Mouse (Mus musculus): Measurements from ENCODE around the gene Runx2. TPM values are rescaled to one million over a fixed set of nuclear protein-coding genes. Genes with fewer than 3 reads are reported as not detected.

The Runx2 gene
- total and polyA plus RNA-seq, 3 experiments: not detected

GRCm38 (mm10) chr17:44821940-44822339 is 7.3 kb upstream of the Runx2 start:
- TF ChIP-seq TAL1 (IDR thresholded peaks at IDR 0.05; ENCODE audit: low read length) (no peak), CHD1 (IDR thresholded peaks at IDR 0.05; ENCODE audit: low read depth, low read length) (no peak), ZC3H11A (IDR thresholded peaks at IDR 0.05; ENCODE audit: low read depth, low read length) (no peak), ZNF384 (IDR thresholded peaks at IDR 0.05; ENCODE audit: low read depth, low read length) (no peak), GABPA (IDR thresholded peaks at IDR 0.05; ENCODE audit: low read depth, low read length) (no peak), ELF1 (IDR thresholded peaks at IDR 0.05; ENCODE audit: low read depth, low read length) (no peak), POLR2AphosphoS5 (IDR thresholded peaks at IDR 0.05; ENCODE audit: borderline replicate concordance, low read depth, low read length) (no peak), MXI1 (IDR thresholded peaks at IDR 0.05; ENCODE audit: low read depth, low read length) (no peak), CHD2 (IDR thresholded peaks at IDR 0.05; ENCODE audit: low read length) (no peak), TBP (IDR thresholded peaks at IDR 0.05; ENCODE audit: low read depth, low read length) (no peak), MAX (IDR thresholded peaks at IDR 0.05; ENCODE audit: low read length) (no peak), KAT2A (conservative IDR thresholded peaks at IDR 0.05; ENCODE audit: low read depth, low read length) (no peak), POLR2A (IDR thresholded peaks at IDR 0.05; ENCODE audit: control insufficient read depth in 1 of 2, insufficient read depth in 1 of 2, low read depth in 1 of 2, low read length in 2 of 2, poor library complexity in 1 of 2) (no peak)
- H3K4me1 ChIP-seq (ENCODE audit: control insufficient read depth in 1 of 2, insufficient read depth in 2 of 2, low read length in 2 of 2): peaks cover 1 to 3% of the 10 kb centered on the region in 2 experiments; a peak in 2 of 4 replicates
- no peaks in the 10 kb centered on the region for H3K9me3 ChIP-seq (replicated peaks; ENCODE audit: insufficient read depth, low read length)
- H3K9ac ChIP-seq (ENCODE audit: control insufficient read depth, low read depth, low read length, poor library complexity, severe bottlenecking): no peak overlapping the region
- no peak overlapping the region for H3K27ac ChIP-seq (ENCODE audit: control insufficient read depth, low read depth, low read length)
- H3K79me2 ChIP-seq (ENCODE audit: control insufficient read depth, insufficient read depth, low read length, poor library complexity): no peaks in the 10 kb centered on the region
- DNase-seq (ENCODE audit: low read depth, low spot score): no peak
- peaks cover 0 to 8% of the 10 kb centered on the region in 2 experiments; a peak in 2 of 4 replicates for H3K36me3 ChIP-seq (ENCODE audit: control insufficient read depth in 1 of 2, insufficient read depth in 2 of 2, low read length in 2 of 2)
- H3K27me3 ChIP-seq (ENCODE audit: control insufficient read depth in 1 of 2, insufficient read depth in 2 of 2, low read length in 2 of 2): no peaks in the 10 kb centered on the region
- no peak overlapping the region for H3K4me3 ChIP-seq (ENCODE audit: control insufficient read depth in 1 of 2, insufficient read depth in 1 of 2, low read depth in 2 of 2, low read length in 2 of 2)

DNA sequence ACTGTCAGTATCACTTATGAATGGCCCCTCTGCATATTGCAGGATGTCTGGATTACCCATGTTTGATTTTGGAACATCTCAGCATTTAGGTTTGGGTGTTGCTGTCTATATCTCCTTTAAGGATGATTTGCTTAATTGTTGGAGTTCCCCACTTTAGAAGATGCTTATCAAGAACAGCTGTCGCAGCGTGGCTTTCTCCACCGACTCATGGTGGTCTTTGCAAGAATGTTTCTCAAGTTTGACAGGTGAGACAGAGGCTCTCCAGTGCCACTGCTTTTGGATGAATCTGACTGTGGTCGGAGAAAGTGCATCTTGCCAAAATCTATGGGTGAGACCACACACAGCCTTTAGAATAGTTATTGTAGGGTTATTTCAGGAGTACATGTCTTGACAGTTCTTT is 5.2 kb upstream of the Runx2 start:
- Histone ChIP-seq H3K36me3 (ENCODE audit: control insufficient read depth in 1 of 2, insufficient read depth in 2 of 2, low read length in 2 of 2) (peaks cover 0 to 6% of the 10 kb centered on the region in 2 experiments; a peak in 2 of 4 replicates), H3K27me3 (ENCODE audit: control insufficient read depth in 1 of 2, insufficient read depth in 2 of 2, low read length in 2 of 2) (no peaks in the 10 kb centered on the region), H3K4me1 (ENCODE audit: control insufficient read depth in 1 of 2, insufficient read depth in 2 of 2, low read length in 2 of 2) (no peaks in the 10 kb centered on the region), H3K27ac (ENCODE audit: control insufficient read depth, low read depth, low read length) (no peak overlapping the region), H3K4me3 (ENCODE audit: control insufficient read depth in 1 of 2, insufficient read depth in 1 of 2, low read depth in 2 of 2, low read length in 2 of 2) (no peak overlapping the region), H3K9me3 (replicated peaks; ENCODE audit: insufficient read depth, low read length) (no peaks in the 10 kb centered on the region), H3K9ac (ENCODE audit: control insufficient read depth, low read depth, low read length, poor library complexity, severe bottlenecking) (no peak overlapping the region), H3K79me2 (ENCODE audit: control insufficient read depth, insufficient read depth, low read length, poor library complexity) (no peaks in the 10 kb centered on the region)
- TF ChIP-seq POLR2AphosphoS2 (IDR thresholded peaks at IDR 0.05; ENCODE audit: low read length) (no peak), TAL1 (IDR thresholded peaks at IDR 0.05; ENCODE audit: low read length) (no peak), BHLHE40 (IDR thresholded peaks at IDR 0.05; ENCODE audit: borderline replicate concordance, low read depth, low read length) (no peak), ZKSCAN1 (IDR thresholded peaks at IDR 0.05; ENCODE audit: low read depth, low read length) (no peak), ETS1 (IDR thresholded peaks at IDR 0.05; ENCODE audit: low read depth, low read length) (no peak), USF1 (IDR thresholded peaks at IDR 0.05; ENCODE audit: low read depth, low read length) (no peak), MAZ (IDR thresholded peaks at IDR 0.05; ENCODE audit: low read depth, low read length) (no peak), ELF1 (IDR thresholded peaks at IDR 0.05; ENCODE audit: low read depth, low read length) (no peak), ZMIZ1 (IDR thresholded peaks at IDR 0.05; ENCODE audit: low read depth, low read length) (no peak), MXI1 (IDR thresholded peaks at IDR 0.05; ENCODE audit: low read depth, low read length) (no peak), CHD2 (IDR thresholded peaks at IDR 0.05; ENCODE audit: low read length) (no peak), SIN3A (IDR thresholded peaks at IDR 0.05; ENCODE audit: low read length) (no peak), USF2 (IDR thresholded peaks at IDR 0.05; ENCODE audit: borderline replicate concordance in 1 of 2, insufficient read depth in 1 of 2, low read depth in 1 of 2, low read length in 2 of 2) (no peak), ZC3H11A (IDR thresholded peaks at IDR 0.05; ENCODE audit: low read depth, low read length) (no peak), GABPA (IDR thresholded peaks at IDR 0.05; ENCODE audit: low read depth, low read length) (no peak), RCOR1 (IDR thresholded peaks at IDR 0.05; ENCODE audit: low read depth, low read length) (no peak), JUND (IDR thresholded peaks at IDR 0.05; ENCODE audit: low read depth, low read length) (no peak)
- no peak for DNase-seq (ENCODE audit: low read depth, low spot score)
